Mouse (Mus musculus): ENCODE data around the gene C130060K24Rik. TPM values are rescaled to one million over a fixed set of nuclear protein-coding genes. Genes with fewer than 3 reads are reported as not detected.

Gene C130060K24Rik
- polyA plus RNA-seq, 1 experiment from 2014 or later = 0.06 TPM

- H3K36me3 ChIP-seq = no peaks in the 10 kb centered on the region
- no peak overlapping the region for H3K4me2 ChIP-seq
- no peaks in the 10 kb centered on the region for H3K9me3 ChIP-seq
- H3K27me3 ChIP-seq = no peaks in the 10 kb centered on the region
- H3K4me3 ChIP-seq (replicated peaks) = no peak overlapping the region
- 88% methylated on average over 1 of the region's 1 CpGs for WGBS
- no peak for ATAC-seq (ENCODE audit: insufficient number of reproducible peaks, insufficient read depth, low FRiP score, low TSS enrichment, low read depth)
- no peaks in the 10 kb centered on the region for H3K4me1 ChIP-seq (replicated peaks)
- H3K9ac ChIP-seq (replicated peaks) = no peak overlapping the region
- H3K27ac ChIP-seq = no peak overlapping the region
These were observed 84.4 kb downstream of the C130060K24Rik start for GRCm38 (mm10) chr6:65465294-65465693.

GRCm38 (mm10) chr6:65470320-65470719 is 89.4 kb downstream of the C130060K24Rik start:
- Histone ChIP-seq H3K4me3 (replicated peaks) (no peak overlapping the region), H3K27ac (no peak overlapping the region), H3K9me3 (no peaks in the 10 kb centered on the region), H3K4me2 (no peak overlapping the region), H3K36me3 (no peaks in the 10 kb centered on the region), H3K4me1 (replicated peaks) (no peaks in the 10 kb centered on the region), H3K27me3 (no peaks in the 10 kb centered on the region), H3K9ac (replicated peaks) (no peak overlapping the region)
- WGBS = 84% methylated on average over 5 of the region's 5 CpGs
- no peak for ATAC-seq (ENCODE audit: insufficient number of reproducible peaks, insufficient read depth, low FRiP score, low TSS enrichment, low read depth)

DNA sequence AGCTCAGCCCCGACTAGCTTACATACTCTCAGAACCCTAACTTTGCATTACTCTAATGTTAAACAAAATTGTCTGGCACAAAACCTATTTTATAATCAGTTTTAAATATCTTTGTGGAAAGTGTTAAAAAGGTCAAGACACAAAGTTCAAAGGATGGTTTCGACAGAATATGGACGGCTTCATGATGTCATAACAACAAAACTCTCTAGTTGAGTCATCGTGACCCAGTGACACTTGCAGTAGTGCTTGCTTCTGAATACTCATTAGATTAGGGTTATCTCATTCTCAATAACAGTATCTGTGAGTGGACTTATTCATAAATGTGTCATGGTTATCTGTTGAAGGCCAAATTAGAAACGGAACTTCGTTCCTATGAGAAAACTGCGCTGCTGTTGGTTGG is 91.5 kb downstream of the C130060K24Rik start:
- Histone ChIP-seq H3K4me1 (replicated peaks) (no peaks in the 10 kb centered on the region), H3K4me3 (replicated peaks) (no peak overlapping the region), H3K9ac (replicated peaks) (no peak overlapping the region), H3K27ac (no peak overlapping the region), H3K9me3 (no peaks in the 10 kb centered on the region), H3K36me3 (no peaks in the 10 kb centered on the region), H3K4me2 (no peak overlapping the region), H3K27me3 (no peaks in the 10 kb centered on the region)
- WGBS = 92% methylated on average over 7 of the region's 7 CpGs
- no peak for ATAC-seq (ENCODE audit: insufficient number of reproducible peaks, insufficient read depth, low FRiP score, low TSS enrichment, low read depth)

- Histone ChIP-seq H3K27ac (no peak overlapping the region), H3K4me2 (no peak overlapping the region), H3K36me3 (no peaks in the 10 kb centered on the region), H3K4me3 (replicated peaks) (no peak overlapping the region), H3K9me3 (no peaks in the 10 kb centered on the region), H3K4me1 (replicated peaks) (no peaks in the 10 kb centered on the region), H3K27me3 (no peaks in the 10 kb centered on the region), H3K9ac (replicated peaks) (no peak overlapping the region)
- no peak for ATAC-seq (ENCODE audit: insufficient number of reproducible peaks, insufficient read depth, low FRiP score, low TSS enrichment, low read depth)
These were observed 117.9 kb downstream of the C130060K24Rik start for GRCm38 (mm10) chr6:65498786-65499185.

Other genes starting within 250 kb of the C130060K24Rik start
- gene Hpgds, start 236.2 kb upstream of the C130060K24Rik start, polyA plus RNA-seq (2016; fragmentation: Nextera tagmentation; extraction: Ambion mirVana) = 4.5 and 6.3 TPM in 2 replicates
- not detected in 2 replicates for gene Tnip3, start 144.2 kb downstream of the C130060K24Rik start, polyA plus RNA-seq (2016; fragmentation: Nextera tagmentation; extraction: Ambion mirVana)

All from limb, embryonic 12.5 days (tissue).